ENCODE assay signal across 14 mouse cellular contexts in the genomic region with DNA sequence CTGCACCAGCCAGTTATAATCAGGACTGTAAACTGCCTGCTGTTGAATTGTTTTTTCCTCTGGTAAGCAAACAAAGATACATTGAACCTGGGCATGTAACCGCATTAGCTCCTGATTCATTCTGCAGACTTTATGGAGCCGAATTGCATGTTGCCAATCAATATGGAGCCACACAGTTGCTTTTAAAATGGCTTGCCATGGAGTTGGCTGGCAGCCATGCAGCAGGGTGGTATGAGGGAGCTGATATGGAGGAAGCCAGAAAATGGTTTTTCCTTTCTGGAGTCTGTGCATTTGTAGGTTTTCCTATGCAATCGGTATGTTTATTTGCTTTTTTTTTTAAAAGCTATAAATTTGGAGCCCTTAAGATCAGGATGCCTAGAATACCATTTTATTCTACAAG. TPM values are rescaled to one million over a fixed set of nuclear protein-coding genes. Genes with fewer than 3 reads are reported as not detected.
DNase-seq lines count a peak whose midpoint lies in the region; ATAC-seq and TF ChIP-seq lines count a peak whose summit lies in the region.
"Had no signal": no experiment of that assay in that cellular context is flagged by ENCODE, and none has a peak within 500 bp of the region (broad histone marks: within the 10 kb centered on the region; RNA-seq: fewer than 3 reads in every experiment).

No protein-coding gene starts in this region.

- H3K9ac ChIP-seq in heart, embryonic 11.5 days (ENCODE audit: low read depth, low read length): no peak overlapping the region
- H3K9ac ChIP-seq in lung, embryonic 15.5 days: no peak overlapping the region
- no peak overlapping the region for H3K9ac ChIP-seq in hindbrain, postnatal 0 days (replicated peaks; ENCODE audit: low read length)
- H3K9ac ChIP-seq in liver, embryonic 12.5 days: no peak overlapping the region
- H3K9ac ChIP-seq: limb, embryonic 15.5 days had no signal

- no peak overlapping the region for H3K27ac ChIP-seq in heart, embryonic 11.5 days (ENCODE audit: low read depth, low read length)
- 0 out of 2 replicates have a peak overlapping the region, but pooled peaks have one; percentile 15 for H3K27ac ChIP-seq in lung, embryonic 15.5 days
- H3K27ac ChIP-seq in hindbrain, postnatal 0 days: no peak overlapping the region
- no peak overlapping the region for H3K27ac ChIP-seq in liver, embryonic 12.5 days
- H3K27ac ChIP-seq: limb, embryonic 15.5 days had no signal

- 86% methylated on average over 3 of the region's 3 CpGs for WGBS in heart, embryonic 11.5 days (ENCODE audit: insufficient replicate concordance)
- 67% methylated on average over 3 of the region's 3 CpGs for WGBS in lung, embryonic 15.5 days
- 48% methylated on average over 3 of the region's 3 CpGs for WGBS in hindbrain, postnatal 0 days
- WGBS in liver, embryonic 12.5 days (ENCODE audit: insufficient replicate concordance): 81% methylated on average over 3 of the region's 3 CpGs

- ATAC-seq in heart, embryonic 11.5 days (replicated peaks; ENCODE audit: insufficient number of reproducible peaks, low FRiP score, low TSS enrichment): no peak
- no peak for ATAC-seq in lung, embryonic 15.5 days (ENCODE audit: borderline replicate concordance, extremely low read depth, low FRiP score, low TSS enrichment)
- no peak for ATAC-seq in hindbrain, postnatal 0 days
- ATAC-seq in liver, embryonic 12.5 days: no peak

- H3K4me1 ChIP-seq in heart, embryonic 11.5 days (ENCODE audit: control insufficient read depth, insufficient read depth, low read length): no peaks in the 10 kb centered on the region
- peaks cover 8% of the 10 kb centered on the region for H3K4me1 ChIP-seq in lung, embryonic 15.5 days
- no peaks in the 10 kb centered on the region for H3K4me1 ChIP-seq in hindbrain, postnatal 0 days (ENCODE audit: insufficient read depth, low read length)
- no peaks in the 10 kb centered on the region for H3K4me1 ChIP-seq in liver, embryonic 12.5 days

- H3K36me3 ChIP-seq in heart, embryonic 11.5 days (ENCODE audit: control insufficient read depth, insufficient read depth, low read length): no peaks in the 10 kb centered on the region
- H3K36me3 ChIP-seq in lung, embryonic 15.5 days: no peaks in the 10 kb centered on the region
- H3K36me3 ChIP-seq in hindbrain, postnatal 0 days (ENCODE audit: insufficient read depth, low read length): no peaks in the 10 kb centered on the region
- H3K36me3 ChIP-seq in liver, embryonic 12.5 days: no peaks in the 10 kb centered on the region
- H3K36me3 ChIP-seq: limb, embryonic 15.5 days had no signal

- DNase-seq in heart, postnatal 4 days: peak; percentile 11
- DNase-seq in lung, postnatal 4 days: no peak
- DNase-seq in brain, embryonic 14.5 days (ENCODE audit: low read depth): peak; percentile 88
- peak; percentile 40 for DNase-seq in hindbrain, postnatal 0 days (ENCODE audit: low spot score)
- DNase-seq in frontal cortex, postnatal 25 days (ENCODE audit: low spot score in 2 of 2): no peak
- DNase-seq: gastrocnemius, postnatal 14 days; right cerebral cortex, postnatal 25 days had no signal

- no peak for TF ChIP-seq CTCF in brain, embryonic 14.5 days (IDR thresholded peaks at IDR 0.05; ENCODE audit: borderline replicate concordance, extremely low read depth, insufficient read depth, insufficient read length)
- no peak for TF ChIP-seq CTCF in hindbrain, postnatal 0 days (IDR thresholded peaks at IDR 0.05; ENCODE audit: low read depth)

- no peaks in the 10 kb centered on the region for H3K9me3 ChIP-seq in heart, embryonic 11.5 days (replicated peaks; ENCODE audit: control insufficient read depth, low read length)
- no peaks in the 10 kb centered on the region for H3K9me3 ChIP-seq in lung, embryonic 15.5 days
- H3K9me3 ChIP-seq in hindbrain, postnatal 0 days (ENCODE audit: low read length): no peaks in the 10 kb centered on the region
- H3K9me3 ChIP-seq in liver, embryonic 12.5 days (replicated peaks): no peaks in the 10 kb centered on the region
- H3K9me3 ChIP-seq: limb, embryonic 15.5 days had no signal

- H3K4me3 ChIP-seq in heart, embryonic 11.5 days (ENCODE audit: low read depth, low read length): no peak overlapping the region
- no peak overlapping the region for H3K4me3 ChIP-seq in lung, embryonic 15.5 days
- no peak overlapping the region for H3K4me3 ChIP-seq in hindbrain, postnatal 0 days (ENCODE audit: low read length)
- H3K4me3 ChIP-seq in liver, embryonic 12.5 days: no peak overlapping the region
- H3K4me3 ChIP-seq: erythroblast, embryonic 14.5 days; limb, embryonic 15.5 days had no signal

- H3K27me3 ChIP-seq in heart, embryonic 11.5 days (ENCODE audit: control insufficient read depth, insufficient read depth, low read length): no peaks in the 10 kb centered on the region
- H3K27me3 ChIP-seq in lung, embryonic 15.5 days: no peaks in the 10 kb centered on the region
- no peaks in the 10 kb centered on the region for H3K27me3 ChIP-seq in hindbrain, postnatal 0 days (ENCODE audit: insufficient read depth, low read length)
- H3K27me3 ChIP-seq in liver, embryonic 12.5 days (replicated peaks): no peaks in the 10 kb centered on the region
- H3K27me3 ChIP-seq: limb, embryonic 15.5 days had no signal

- H3K4me2 ChIP-seq in heart, embryonic 11.5 days: no peak overlapping the region
- H3K4me2 ChIP-seq in lung, embryonic 15.5 days: no peak overlapping the region
- no peak overlapping the region for H3K4me2 ChIP-seq in hindbrain, postnatal 0 days (ENCODE audit: low read depth, low read length)
- no peak overlapping the region for H3K4me2 ChIP-seq in liver, embryonic 12.5 days
- H3K4me2 ChIP-seq: limb, embryonic 15.5 days had no signal

- no peak for TF ChIP-seq POLR2A in brain, embryonic 14.5 days (IDR thresholded peaks at IDR 0.05; ENCODE audit: borderline replicate concordance, extremely low read depth, insufficient read depth, insufficient read length, poor library complexity, severe bottlenecking)

RNA-seq across cellular contexts. Expression of a gene that starts 28.0 kb away (rescaled TPM):
- not detected for total RNA-seq in heart, postnatal 4 days (2021)
- polyA plus RNA-seq in heart, embryonic 11.5 days (2014; fragmentation: Nextera tagmentation; extraction: Ambion mirVana): not detected in 2 replicates
- not detected in 2 replicates for polyA plus RNA-seq in lung, embryonic 15.5 days (2015; fragmentation: Nextera tagmentation; extraction: Ambion mirVana)
- polyA plus RNA-seq in brain, embryonic 14.5 days (2012; rRNA removed): not detected in 2 replicates
- total RNA-seq in hindbrain, postnatal 0 days (2014; rRNA removed): not detected in 2 replicates
- polyA plus RNA-seq in hindbrain, postnatal 0 days (2015; fragmentation: Nextera tagmentation; extraction: Ambion mirVana): not detected in 2 replicates
- not detected in 2 replicates for polyA plus RNA-seq in liver, embryonic 12.5 days (2016; fragmentation: Nextera tagmentation; extraction: Ambion mirVana)
- total RNA-seq: gastrocnemius, postnatal 14 days; layer of hippocampus, adult 18-20 months had no signal
- polyA plus RNA-seq: erythroblast, embryonic 14.5 days; neural tube, embryonic 11.5 days had no signal

Comparison
In these comparisons a context has a peak if more than half of its experiments do, and no peak if none do; other contexts are left out.
1. DNase-seq: peak in heart, postnatal 4 days (single experiment), brain, embryonic 14.5 days (single experiment) and hindbrain, postnatal 0 days (single experiment); none in lung, postnatal 4 days (0 of 2) and frontal cortex, postnatal 25 days (0 of 2).